Mouse (Mus musculus): ENCODE results near the gene Bpifc. TPM values are rescaled to one million over a fixed set of nuclear protein-coding genes. Genes with fewer than 3 reads are reported as not detected.

Gene Bpifc
- total and polyA plus RNA-seq, 2 experiments from 2014 or later, result 0.15 to 0.33 TPM

DNA sequence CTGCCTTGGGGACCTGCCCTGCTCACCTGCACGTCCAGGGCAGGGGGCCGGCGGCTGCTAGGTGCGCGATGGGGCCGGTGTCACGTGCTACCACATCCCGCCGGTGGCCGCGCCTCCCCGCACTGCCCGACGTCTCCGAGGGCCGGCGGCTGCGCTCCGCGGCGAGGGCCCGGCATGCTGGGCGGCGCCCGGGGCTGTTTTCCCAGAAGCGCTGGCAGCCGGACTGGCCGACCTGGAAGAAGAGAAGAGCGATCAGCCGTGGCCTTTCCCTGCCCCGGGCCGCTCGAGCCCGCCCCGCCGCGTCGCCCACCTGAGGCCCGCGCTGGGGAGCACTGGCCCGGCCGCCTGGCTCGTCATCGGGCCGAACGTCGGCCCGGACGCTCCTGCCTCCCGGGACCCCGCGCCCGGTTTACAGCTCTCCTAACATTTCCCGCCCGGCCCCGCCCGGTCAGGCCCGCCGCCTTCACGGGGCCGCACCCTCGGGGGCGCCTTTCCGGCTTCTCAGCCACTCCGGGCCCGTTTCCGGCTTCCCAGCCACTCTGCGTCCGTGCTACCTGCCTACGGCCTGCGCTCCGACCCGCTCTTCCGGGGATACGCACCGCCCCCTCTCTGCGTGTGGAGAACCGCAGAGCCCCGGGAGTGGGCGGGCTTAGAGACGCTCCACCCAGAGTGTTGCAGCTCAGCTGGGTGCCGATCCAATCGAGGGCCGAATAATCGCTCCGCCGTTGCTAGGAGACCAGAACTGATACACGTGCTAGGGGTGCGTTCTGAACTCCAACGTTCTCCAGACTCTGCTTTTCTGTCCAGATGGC lies 95.0 kb downstream of the Bpifc start, which contains the start of gene Prdm4:
Prdm4 (minus strand) TSS at position 645 of the 812 bp plus-strand sequence.
- ATAC-seq (ENCODE audit: low FRiP score), result peak; percentile 100
- under 1% methylated on average over 81 of the region's 90 CpGs for WGBS

More for the DNA sequence above, 95.0 kb downstream of the Bpifc start, which contains the start of gene Prdm4:
- peak; percentile 70 for TF ChIP-seq CTCF (IDR thresholded peaks at IDR 0.05)
- Histone ChIP-seq H3K4me2 (ENCODE audit: low read depth, low read length, poor library complexity, severe bottlenecking) (peak within 1 kb of the TSS; percentile 67), H3K9ac (replicated peaks; ENCODE audit: low read length, poor library complexity, severe bottlenecking) (peak within 1 kb of the TSS; percentile 77), H3K4me1 (ENCODE audit: insufficient read depth, low read length) (peaks cover 4% of the 10 kb centered on the region; the same call in 1 of the 2 replicates), H3K27ac (ENCODE audit: low read depth, low read length) (peak within 1 kb of the TSS; percentile 71), H3K4me3 (ENCODE audit: low read depth, low read length) (peak within 1 kb of the TSS; percentile 69), H3K36me3 (ENCODE audit: insufficient read depth, low read length) (peaks cover 12% of the 10 kb centered on the region), H3K27me3 (ENCODE audit: insufficient read depth, low read length) (no peaks in the 10 kb centered on the region), H3K9me3 (ENCODE audit: low read length) (no peaks in the 10 kb centered on the region)
- DNase-seq (ENCODE audit: low spot score), result peak; percentile 99

Other genes starting within 250 kb of the Bpifc start
- 42.3 and 47.8 TPM in 2 replicates for gene Pwp1, start 182.4 kb downstream of the Bpifc start, total RNA-seq (2014; rRNA removed)
- gene Pwp1, start 182.4 kb downstream of the Bpifc start, polyA plus RNA-seq (2015; fragmentation: Nextera tagmentation; extraction: Ambion mirVana), result 48.3 and 51.5 TPM in 2 replicates
- gene Prdm4, start 94.8 kb downstream of the Bpifc start, total RNA-seq (2014; rRNA removed), result 65.8 and 71.4 TPM in 2 replicates
- gene Prdm4, start 94.8 kb downstream of the Bpifc start, polyA plus RNA-seq (2015; fragmentation: Nextera tagmentation; extraction: Ambion mirVana), result 13.0 and 14.9 TPM in 2 replicates
- gene Ascl4, start 84.2 kb downstream of the Bpifc start, total RNA-seq (2014; rRNA removed), result 0.44 and 0.85 TPM in 2 replicates
- 0.50 and 0.70 TPM in 2 replicates for gene Ascl4, start 84.2 kb downstream of the Bpifc start, polyA plus RNA-seq (2015; fragmentation: Nextera tagmentation; extraction: Ambion mirVana)
- 103 and 110 TPM in 2 replicates for gene Rtcb, start 54.1 kb downstream of the Bpifc start, total RNA-seq (2014; rRNA removed)
- gene Rtcb, start 54.1 kb downstream of the Bpifc start, polyA plus RNA-seq (2015; fragmentation: Nextera tagmentation; extraction: Ambion mirVana), result 163 and 164 TPM in 2 replicates
- gene Fbxo7, start 10.1 kb upstream of the Bpifc start, total RNA-seq (2014; rRNA removed), result 16.6 and 19.6 TPM in 2 replicates
- 26.1 and 29.6 TPM in 2 replicates for gene Fbxo7, start 10.1 kb upstream of the Bpifc start, polyA plus RNA-seq (2015; fragmentation: Nextera tagmentation; extraction: Ambion mirVana)

All from midbrain, postnatal 0 days (tissue).